Mouse (Mus musculus) retina, postnatal 7 days (tissue): ENCODE results near the gene B3gnt9.

ENCODE experiments used
- DNase-seq: peaks from one replicate; pipeline ENCODE4 v3.0.0-alpha.2; 2012; ENCODE audit warnings: low read depth, low spot score

B3gnt9 gene

GRCm38 (mm10) chr8:105282239-105282638, 27.3 kb upstream of the B3gnt9 start:
- no peak for DNase-seq

DNA sequence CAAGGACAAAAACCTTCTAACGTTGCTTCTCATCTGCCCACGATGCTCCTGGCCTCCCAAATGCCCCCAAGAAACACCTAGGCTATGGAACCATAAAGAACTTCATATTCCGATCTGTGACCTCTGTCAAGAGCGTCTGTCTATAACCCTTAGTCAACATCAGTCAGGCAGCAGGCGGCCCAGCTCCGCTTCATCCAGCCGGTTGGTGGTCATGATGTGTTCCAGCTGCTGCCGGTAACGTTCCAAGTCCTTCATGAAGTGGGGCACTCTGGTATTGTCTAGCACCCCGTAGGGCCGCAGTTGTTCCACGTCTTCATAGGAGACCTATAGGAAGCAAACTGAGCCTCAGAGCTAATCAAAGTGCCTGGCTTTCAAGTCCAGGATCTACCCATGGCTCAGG, 26.9 kb upstream of the B3gnt9 start:
- DNase-seq: no peak

- no peak for DNase-seq
These were observed 25.6 kb upstream of the B3gnt9 start for GRCm38 (mm10) chr8:105280567-105280966.

DNA sequence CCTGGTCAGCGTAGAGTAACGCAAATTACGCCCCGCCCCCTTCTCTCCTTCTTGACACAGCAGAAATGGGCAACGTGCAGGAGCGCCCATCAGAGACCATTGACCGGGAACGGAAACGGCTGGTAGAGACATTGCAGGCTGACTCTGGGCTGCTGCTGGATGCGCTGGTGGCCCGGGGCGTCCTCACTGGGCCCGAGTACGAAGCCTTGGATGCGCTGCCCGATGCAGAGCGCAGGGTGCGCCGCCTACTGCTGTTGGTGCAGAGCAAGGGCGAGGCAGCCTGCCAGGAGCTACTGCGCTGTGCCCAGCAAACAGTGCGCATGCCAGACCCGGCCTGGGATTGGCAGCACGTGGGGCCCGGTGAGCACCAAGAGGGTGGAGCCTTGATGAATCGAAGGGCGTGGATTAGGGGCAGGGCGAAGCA, 24.0 kb upstream of the B3gnt9 start:
- no peak for DNase-seq

DNA sequence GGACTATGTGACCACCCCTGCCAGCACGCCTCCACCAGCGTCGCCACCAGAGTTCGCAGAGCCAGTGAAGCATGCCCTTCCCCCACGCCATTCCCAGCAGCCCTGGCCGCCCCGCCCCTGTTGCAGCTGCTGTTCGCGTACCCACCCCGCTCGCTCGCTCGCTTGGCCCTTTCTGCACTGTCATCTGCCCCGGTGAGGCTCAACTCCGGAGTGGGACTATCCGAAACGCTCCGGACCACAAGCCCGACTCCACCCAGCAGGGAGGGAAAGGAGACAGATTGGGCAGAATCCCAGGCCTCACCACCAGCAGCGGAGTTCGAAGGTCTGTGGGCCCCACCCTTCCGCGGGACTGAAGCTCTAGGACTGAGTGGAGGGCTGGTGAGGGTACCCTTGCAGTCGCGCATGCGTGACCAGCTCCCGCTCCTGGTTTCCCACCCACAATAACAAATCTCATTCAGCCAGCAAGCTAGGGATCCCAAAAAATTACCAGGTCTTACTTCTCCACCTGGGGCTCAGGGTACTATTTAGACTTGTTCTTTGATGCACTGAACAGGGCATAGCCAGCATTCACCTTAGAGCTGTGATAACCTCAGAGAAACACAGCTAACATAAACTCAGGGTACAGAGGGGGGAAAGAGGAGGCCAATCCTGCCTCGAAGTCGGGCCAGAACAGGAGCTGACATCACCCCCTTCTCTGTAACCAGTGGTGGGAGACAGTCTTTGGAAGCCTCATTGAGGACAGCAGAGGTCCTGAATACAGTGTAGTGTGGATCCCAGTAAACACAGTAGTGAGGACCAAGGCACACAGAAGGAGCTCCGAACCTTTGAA, 21.6 kb upstream of the B3gnt9 start:
- DNase-seq: no peak

- no peak for DNase-seq
These were observed 20.9 kb upstream of the B3gnt9 start, which contains the start of gene Nol3 for GRCm38 (mm10) chr8:105275840-105276239. Nol3 (plus strand) TSS chr8:105276140.

GRCm38 (mm10) chr8:105275387-105275786, 20.4 kb upstream of the B3gnt9 start:
- no peak for DNase-seq

GRCm38 (mm10) chr8:105270916-105271186, 15.9 kb upstream of the B3gnt9 start:
- DNase-seq: no peak

- DNase-seq: no peak
These were observed 15.4 kb upstream of the B3gnt9 start for GRCm38 (mm10) chr8:105270101-105270915.

GRCm38 (mm10) chr8:105269461-105269947, 14.6 kb upstream of the B3gnt9 start, which contains the start of gene Hsf4:
Hsf4 (plus strand) TSS chr8:105269801.
- DNase-seq: no peak

DNA sequence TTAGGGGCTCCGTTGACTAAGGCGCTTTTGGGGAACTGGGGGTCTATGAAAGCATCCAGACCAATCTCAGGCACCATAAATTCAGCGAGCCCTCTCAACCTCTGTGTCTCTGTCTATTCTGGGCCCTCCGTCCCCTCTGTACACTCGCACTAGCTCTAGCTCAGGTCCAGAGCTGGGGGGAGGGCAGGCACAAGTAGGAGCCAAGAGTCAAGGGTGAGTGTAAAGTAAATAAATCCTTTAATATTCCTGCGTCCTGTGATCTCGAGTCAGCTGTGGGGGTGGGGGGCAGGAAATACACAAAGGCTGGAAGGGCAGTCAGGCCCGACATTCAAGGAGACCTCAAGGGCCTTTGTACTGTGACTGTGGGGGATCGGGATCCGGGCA, 14.1 kb upstream of the B3gnt9 start:
- DNase-seq: no peak

GRCm38 (mm10) chr8:105268342-105269074, 13.6 kb upstream of the B3gnt9 start:
- DNase-seq: no peak

GRCm38 (mm10) chr8:105266775-105267174, 11.8 kb upstream of the B3gnt9 start:
- DNase-seq: no peak

GRCm38 (mm10) chr8:105265128-105265527, 10.2 kb upstream of the B3gnt9 start:
- DNase-seq: no peak

- no peak for DNase-seq
These were observed 9.3 kb upstream of the B3gnt9 start, which contains the start of the genes Tradd and Fbxl8 for GRCm38 (mm10) chr8:105264024-105264982. Tradd (minus strand) TSS chr8:105264609. Fbxl8 (plus strand) TSS chr8:105264648.

DNA sequence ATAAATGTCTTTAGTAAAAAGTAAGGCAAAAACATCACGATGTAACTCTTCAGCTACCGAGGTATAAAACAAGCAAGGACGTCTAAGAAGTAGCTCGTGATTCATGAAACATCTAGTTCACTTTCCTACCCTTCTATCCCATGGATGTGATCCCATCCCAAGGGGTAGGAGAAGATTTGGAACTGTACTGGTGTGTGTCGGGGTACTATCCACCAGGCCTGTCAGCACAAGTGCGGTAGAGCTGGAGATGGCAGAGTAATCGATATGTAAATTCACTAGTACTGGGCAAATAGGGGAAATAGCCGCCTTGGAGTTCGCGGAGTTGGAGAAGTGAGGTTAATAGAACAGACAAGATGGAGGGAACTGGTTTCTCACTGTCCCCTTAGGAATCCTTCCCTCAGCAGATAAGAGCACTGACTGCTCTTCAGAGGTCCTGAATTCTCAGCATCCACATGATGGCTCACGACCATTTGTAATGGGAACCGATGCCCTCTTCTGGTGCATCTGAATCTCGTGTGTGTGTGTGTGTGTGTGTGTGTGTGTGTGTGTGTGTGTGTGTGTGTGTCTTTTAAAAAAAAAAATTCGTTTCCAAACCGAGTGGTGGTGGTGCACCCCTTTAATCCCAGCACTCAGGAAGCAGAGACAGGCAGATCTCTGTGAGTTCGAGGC, 8.4 kb upstream of the B3gnt9 start:
- no peak for DNase-seq

- no peak for DNase-seq
These were observed 6.5 kb upstream of the B3gnt9 start for GRCm38 (mm10) chr8:105261326-105261980.

- DNase-seq: no peak
These were observed 5.6 kb upstream of the B3gnt9 start for GRCm38 (mm10) chr8:105260371-105261099.
